Mouse (Mus musculus) spleen, adult 2 months (tissue): ENCODE data around the gene Gm49396.

Experiments
- CTCF ChIP-seq: fragments of 200-500 bp; IDR thresholded peaks from 2 replicates; pipeline ENCODE4 v1.5.1; 2011; ENCODE audit warnings: mild to moderate bottlenecking, inconsistent platforms; ENCODE audit not compliant: insufficient read depth, insufficient read length, insufficient replicate concordance; ENCODE audit errors: extremely low read depth
- POLR2A ChIP-seq: fragments of 200-500 bp; IDR thresholded peaks from 2 replicates; pipeline ENCODE4 v1.6.1; 2011; ENCODE audit warnings: low read depth, low read length, inconsistent platforms

DNA sequence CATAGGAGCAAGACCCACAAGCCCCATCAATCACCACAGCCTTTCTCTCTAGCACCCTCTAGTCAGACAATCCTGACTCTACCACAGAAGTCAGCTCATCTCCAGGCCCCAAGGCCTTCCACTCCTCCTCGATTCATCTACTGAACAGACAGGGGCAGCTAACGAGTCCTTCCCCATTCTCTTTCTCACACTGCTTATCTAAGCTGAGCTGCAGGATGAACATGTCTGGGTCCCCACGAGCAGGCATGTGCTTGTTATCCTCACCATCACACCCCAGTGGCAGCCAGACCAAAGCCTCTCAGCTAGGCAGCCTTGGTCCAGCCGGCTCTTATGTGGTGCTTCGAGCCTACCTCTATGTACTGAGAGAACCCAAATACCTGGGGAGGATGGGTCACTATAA is 9.2 kb downstream of the Gm49396 start:
- TF ChIP-seq CTCF (no peak), POLR2A (no peak)
